Mouse (Mus musculus) adrenal gland, postnatal 36 days (tissue): Measurements from ENCODE around the gene Rgs6. TPM values are rescaled to one million over a fixed set of nuclear protein-coding genes. Genes with fewer than 3 reads are reported as not detected.
A peak's percentile ranks its signal among the peaks of the same experiment; 100 is the strongest.

ENCODE experiments used
- DNase-seq, 2 experiments: peaks; one replicate each; pipeline ENCODE4 v3.0.0; 2021; ENCODE audit warnings: mixed read lengths in 1 of 2
- total RNA-seq, 2 experiments: library from RNA; stranded (reverse); gene quantifications; 2 replicates each; pipeline ENCODE4 v1.2.3; 2021

The Rgs6 gene
- total RNA-seq, 2 experiments from 2014 or later: 0.66 to 0.79 TPM

DNA sequence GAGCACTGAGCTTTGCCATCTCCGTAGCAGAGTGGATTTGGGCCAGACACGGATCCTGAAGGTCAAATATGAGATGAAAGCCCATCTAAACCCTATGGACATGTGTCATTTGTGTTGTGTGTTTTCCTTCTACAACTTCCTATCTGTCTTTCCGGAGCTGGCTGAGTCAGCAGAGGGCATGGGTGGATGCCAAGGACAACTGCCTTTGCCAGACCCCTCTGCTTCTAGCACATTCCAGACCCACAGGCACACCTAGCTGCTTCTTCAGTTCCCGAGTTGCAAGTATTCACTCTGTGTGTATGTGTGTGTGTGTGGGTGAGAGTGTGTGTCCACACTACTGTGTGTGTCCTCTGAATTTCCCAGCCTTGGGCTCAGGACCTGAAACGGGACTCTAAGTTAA, 547.9 kb downstream of the Rgs6 start:
- peak; percentile 58 to 59 for DNase-seq

DNA sequence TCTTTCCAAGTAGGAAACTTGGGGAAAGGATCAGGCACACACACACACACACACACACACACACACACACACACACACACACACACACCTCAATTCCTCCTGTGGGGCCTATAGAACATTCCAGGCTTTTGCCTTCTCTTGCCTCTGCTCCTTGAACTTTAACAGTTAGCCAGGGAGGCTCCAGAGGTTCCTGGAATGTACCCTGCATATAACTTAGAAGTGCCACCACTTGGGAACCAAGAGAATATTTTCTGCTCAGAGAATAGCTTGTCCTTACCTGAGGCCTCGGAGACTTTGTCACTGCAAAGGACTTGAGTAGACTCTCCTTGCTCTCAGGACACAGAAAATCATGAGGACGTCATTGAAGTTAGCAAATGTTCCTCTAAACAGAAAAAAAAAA, 548.4 kb downstream of the Rgs6 start:
- DNase-seq: no peak

- no peak for DNase-seq
Observed at GRCm38 (mm10) chr12:83137001-83137400, 548.9 kb downstream of the Rgs6 start.

- DNase-seq: no peak
Observed at GRCm38 (mm10) chr12:83141164-83141563, 553.1 kb downstream of the Rgs6 start.

- no peak for DNase-seq
Observed at GRCm38 (mm10) chr12:83142507-83142906, 554.4 kb downstream of the Rgs6 start.

- DNase-seq: no peak
Observed at GRCm38 (mm10) chr12:83143071-83143470, 555.0 kb downstream of the Rgs6 start.

GRCm38 (mm10) chr12:83143574-83143973, 555.5 kb downstream of the Rgs6 start:
- DNase-seq: no peak

- no peak for DNase-seq
Observed at GRCm38 (mm10) chr12:83145074-83145473, 557.0 kb downstream of the Rgs6 start.

DNA sequence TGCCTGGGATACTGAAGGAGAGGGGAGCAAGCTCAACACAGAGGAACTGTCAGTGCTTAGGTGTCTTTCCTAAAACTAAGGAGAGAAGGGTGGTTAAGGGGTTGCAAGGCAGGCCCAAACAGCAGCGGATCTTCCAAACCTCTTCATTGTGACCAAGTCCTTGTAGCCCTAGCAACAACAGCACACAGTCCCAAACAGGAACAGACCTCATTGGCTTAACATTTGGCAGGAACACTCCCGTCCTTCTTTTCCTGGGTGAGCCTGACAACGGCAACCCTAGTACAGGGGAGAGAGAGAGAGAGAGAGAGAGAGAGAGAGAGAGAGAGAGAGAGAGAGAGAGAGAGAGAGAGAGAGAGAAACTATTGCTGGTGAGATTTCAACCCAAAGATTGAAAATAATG, 557.8 kb downstream of the Rgs6 start:
- DNase-seq: no peak

- peak; percentile 56 to 58 for DNase-seq
Observed at GRCm38 (mm10) chr12:83146917-83147316, 558.8 kb downstream of the Rgs6 start.

DNA sequence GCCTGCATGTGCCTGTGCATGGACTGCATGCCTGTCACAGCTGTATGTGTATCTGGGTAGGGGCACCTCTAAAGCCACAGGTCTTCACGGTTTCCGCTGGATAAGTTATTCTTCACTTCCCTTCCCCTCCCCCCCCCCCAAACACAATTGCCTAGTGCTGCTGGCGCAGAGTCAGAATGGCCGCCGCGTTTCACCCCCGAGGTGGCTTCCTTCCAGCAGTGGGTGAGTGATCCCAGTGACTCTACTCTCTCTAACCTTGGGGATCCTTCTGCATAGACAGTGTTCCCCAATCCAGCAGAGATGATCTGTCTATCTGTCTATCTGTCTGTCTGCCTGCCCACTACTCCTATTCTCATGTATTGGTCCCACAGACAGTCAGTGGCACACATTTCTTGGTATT, 561.9 kb downstream of the Rgs6 start:
- peak; percentile 78 to 79 for DNase-seq

DNA sequence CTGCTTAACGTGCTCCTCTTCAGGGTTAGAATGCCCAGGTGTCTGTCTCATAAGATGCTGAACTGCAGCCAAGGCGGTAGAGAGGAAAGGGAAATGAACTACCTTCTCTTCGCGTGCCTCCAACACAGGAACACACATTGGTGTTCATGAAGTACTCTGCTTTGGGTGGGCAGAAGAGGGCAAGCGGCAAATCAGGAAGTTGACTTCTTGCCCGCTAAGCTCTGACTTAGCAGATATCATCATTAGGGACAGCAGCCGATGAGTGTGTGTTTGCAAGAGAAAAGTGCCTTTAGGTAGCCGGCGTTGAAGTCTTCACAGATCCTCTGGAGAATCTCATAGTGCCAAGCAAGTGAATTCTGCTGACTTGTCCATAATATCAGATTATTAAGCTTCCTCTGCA, 562.7 kb downstream of the Rgs6 start:
- DNase-seq: no peak

DNA sequence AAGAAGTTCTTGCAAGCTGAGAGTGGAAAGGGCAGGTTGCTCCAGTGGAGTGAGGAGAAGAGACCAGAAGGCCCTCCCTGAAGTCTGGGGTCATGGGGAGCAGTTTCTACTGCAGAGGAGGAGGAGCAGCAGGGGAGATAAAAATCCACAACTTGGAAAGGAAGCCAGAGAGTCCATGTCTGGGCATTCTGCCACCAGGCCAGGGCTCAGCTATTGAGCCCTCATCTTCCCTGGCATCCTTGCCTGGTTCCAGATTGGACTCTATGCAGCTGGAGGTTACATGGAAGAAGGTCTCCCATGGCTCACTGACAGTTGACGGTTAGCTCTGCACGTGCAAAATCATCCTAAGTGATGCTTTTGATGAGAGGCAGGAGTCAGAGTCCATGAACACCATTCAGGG, 563.4 kb downstream of the Rgs6 start:
- peak in 1 of 2 experiments; percentile 35 for DNase-seq

DNA sequence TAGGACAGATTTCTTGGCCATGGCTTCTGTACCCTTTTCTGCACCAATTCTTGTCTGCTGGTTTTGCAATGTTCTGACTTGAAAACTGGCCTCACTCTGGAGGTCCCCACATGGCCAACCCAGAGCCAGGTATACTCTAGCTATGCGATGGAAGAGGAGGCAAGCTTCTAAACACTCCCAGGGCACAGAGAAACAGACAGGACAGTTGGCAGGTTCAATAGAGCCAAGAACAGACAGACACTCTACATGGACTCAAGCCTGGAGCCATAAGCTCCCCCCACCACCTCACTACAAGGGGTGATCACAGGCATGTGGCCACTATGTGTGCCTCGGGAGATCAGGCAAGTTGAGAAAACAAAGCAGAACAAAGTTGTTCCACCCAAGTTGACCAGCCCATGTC, 572.1 kb downstream of the Rgs6 start:
- DNase-seq: no peak

DNA sequence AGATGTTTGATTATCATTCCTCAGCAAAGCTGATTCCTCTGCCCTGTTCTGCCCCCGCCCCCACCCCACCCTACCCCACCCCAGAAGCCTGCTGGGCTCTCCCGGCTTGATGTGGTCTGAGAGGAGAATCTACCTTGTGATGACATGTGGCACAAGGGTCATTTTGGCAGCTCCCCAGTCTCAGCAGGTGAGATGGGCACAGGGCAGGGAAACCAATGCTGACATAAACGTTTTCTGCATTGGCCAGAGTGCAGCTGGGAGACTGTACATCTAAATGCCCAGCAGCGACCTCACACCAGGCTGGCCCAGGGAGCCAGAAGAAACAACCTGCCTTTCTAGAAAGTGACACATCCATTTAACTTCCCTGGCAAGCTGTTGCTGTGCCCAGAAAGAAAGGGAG, 572.6 kb downstream of the Rgs6 start:
- DNase-seq: no peak

DNA sequence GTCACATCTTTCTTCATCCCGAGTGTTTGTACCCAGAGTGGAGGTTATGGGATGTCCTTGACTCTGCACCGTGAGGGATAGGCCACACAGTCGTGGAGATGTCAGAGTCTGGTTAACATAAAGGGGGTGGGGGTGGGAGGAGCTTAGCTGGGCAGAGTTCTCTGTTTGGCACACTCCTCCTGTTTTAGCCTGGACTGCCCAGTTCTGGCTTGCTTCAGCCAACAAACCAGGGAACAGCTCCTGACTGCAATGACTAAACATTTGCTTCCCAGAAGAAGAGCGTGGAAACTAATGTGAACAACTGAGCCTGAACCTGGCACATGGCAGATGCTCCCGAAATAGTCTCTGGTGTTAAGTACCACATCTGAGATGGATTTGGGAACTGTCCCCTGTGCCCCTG, 575.6 kb downstream of the Rgs6 start:
- no peak for DNase-seq

DNA sequence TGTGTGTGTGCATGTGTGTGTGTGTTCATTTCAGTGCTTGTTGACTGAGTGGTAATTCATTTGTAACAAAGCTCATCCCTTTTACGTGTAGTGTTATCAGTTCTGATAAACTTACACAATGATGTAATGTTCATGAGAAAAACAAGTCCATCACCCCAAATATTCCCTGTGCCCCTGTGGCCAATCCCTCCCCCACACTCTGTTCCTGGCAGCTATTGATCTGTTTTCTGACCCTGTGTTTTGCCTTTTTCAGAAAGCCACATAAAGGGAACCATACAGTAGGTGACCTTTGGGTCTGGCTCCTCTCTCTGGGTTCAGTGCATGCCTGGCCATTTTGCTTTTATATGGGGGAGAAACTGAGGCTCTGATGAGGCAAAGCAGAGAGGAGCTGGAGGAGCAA, 577.0 kb downstream of the Rgs6 start:
- DNase-seq: no peak

- no peak for DNase-seq
Observed at GRCm38 (mm10) chr12:83168310-83168709, 580.2 kb downstream of the Rgs6 start.

DNA sequence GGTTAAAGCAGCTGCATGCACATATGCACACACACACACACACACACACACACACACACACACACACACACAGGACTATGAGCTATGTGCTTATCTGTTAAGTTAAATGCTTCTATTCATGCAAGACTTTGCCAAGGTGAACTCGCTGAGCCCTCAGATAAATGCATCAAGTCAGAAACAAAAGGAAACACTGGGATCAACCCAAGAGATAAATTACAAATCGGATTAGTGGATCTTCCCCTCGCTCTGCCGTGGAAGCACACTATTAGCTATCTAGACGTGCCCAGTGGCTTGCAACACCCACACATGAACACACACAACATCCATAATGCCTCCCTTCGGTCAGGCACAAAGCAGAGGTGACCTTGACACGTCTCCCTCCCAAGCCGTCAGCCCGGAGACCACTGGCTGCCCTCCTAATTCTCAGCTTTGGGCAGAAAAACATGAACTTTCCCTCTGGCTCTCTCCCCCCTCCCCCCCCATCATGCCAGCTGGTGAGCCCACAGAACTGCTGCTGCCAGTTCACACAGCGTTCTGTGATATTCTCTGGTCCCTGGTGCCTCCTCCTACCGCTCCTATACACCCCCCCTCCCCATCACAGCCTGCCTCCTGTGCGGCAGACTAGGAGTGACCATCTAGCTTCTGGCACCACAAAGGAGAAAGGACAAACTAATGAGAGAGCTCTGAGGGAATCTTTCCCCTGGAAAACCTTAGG, 581.6 kb downstream of the Rgs6 start:
- DNase-seq: no peak

- DNase-seq: no peak
Observed at GRCm38 (mm10) chr12:83178770-83179169, 590.7 kb downstream of the Rgs6 start.

DNA sequence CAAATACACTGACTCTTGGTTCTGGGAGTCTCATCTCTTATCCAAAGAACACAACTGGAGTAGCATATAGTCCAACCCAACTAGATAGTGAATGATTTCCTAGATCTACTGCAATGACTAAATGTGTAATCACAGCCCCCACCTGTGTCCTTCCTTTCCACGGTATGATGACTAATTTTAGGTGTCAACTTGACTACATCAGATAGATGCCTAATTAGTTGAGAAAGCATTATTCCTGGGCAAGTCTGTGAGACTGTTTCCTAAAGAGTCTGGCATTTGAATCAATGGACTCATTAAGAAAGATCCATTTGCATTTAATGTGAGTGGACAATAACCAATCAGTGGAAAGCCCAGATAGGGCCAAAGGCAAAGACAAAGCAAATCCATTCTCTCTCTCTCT, 591.8 kb downstream of the Rgs6 start:
- DNase-seq: no peak

DNA sequence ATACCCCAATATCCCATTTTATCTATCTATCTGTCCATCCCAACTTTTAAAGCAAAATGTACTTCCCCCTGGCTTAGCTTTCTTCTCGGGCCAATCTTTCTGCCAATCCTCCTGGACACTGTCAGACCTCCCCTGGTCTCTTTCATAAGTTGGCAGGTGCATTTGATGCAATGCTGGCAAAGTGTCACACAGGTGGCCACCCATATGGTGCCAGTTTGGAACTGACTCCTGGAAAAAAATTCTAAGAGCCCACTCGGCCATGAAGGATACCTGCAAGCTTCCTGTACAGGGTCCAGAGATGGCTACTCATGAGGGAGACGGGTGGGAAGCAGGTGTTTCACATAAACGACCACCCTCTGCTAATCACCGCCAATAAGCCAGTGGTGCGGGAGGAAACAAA, 592.5 kb downstream of the Rgs6 start:
- no peak for DNase-seq

- DNase-seq: no peak
Observed at GRCm38 (mm10) chr12:83201674-83202073, 613.6 kb downstream of the Rgs6 start.

DNA sequence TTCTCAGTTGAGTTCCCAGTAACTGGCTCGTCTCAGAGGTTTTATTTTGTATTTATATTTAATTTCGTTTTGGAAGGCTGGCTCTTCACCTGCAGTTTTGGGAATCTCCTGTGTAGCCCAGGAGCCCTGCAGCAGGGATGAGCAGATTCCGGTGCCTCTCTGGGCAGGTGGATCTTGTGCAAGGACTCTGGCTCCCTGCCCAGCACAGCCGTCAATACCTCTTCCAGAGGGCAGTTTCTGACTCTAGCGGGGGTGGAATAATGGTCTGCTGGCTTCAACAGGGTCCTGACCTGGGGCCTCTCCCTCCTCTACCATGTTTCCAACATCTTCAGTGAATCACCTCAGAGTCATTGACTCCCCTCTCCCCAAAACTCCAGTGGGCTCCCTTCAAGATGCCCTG, 616.3 kb downstream of the Rgs6 start:
- peak; percentile 19 to 52 for DNase-seq

GRCm38 (mm10) chr12:83206866-83207265, 618.8 kb downstream of the Rgs6 start:
- no peak for DNase-seq
